Mouse (Mus musculus) ES-Bruce4 (cell line): ENCODE data around the gene Ccdc121. TPM values are rescaled to one million over a fixed set of nuclear protein-coding genes. Genes with fewer than 3 reads are reported as not detected.

Experiments used
- H3K27ac ChIP-seq: 2 replicates; pipeline ENCODE4 v1.5.1; 2012; ENCODE audit warnings: low read length, inconsistent platforms; ENCODE audit not compliant: insufficient read depth
- H3K27me3 ChIP-seq: 2 replicates; pipeline ENCODE4 v1.6.1; 2012; ENCODE audit warnings: mild to moderate bottlenecking, low read length, inconsistent platforms; ENCODE audit not compliant: control insufficient read depth, poor library complexity, insufficient read depth, severe bottlenecking
- H3K36me3 ChIP-seq: 2 replicates; pipeline ENCODE4 v1.6.1; 2012; ENCODE audit warnings: inconsistent platforms, mild to moderate bottlenecking, low read length, moderate library complexity; ENCODE audit not compliant: control insufficient read depth, poor library complexity, insufficient read depth, severe bottlenecking
- H3K4me1 ChIP-seq: one replicate; pipeline ENCODE4 v1.8.1; 2011; ENCODE audit warnings: low read length; ENCODE audit not compliant: control insufficient read depth, insufficient read depth
- H3K4me3 ChIP-seq: 2 replicates; pipeline ENCODE4 v1.5.1; 2011; ENCODE audit warnings: low read depth, mild to moderate bottlenecking, low read length
- H3K9ac ChIP-seq: 2 replicates; pipeline ENCODE4 v1.6.1; 2012; ENCODE audit warnings: low read depth, mild to moderate bottlenecking, inconsistent platforms; ENCODE audit not compliant: poor library complexity, severe bottlenecking
- H3K9me3 ChIP-seq: replicated peaks from 2 replicates; pipeline ENCODE4 v1.6.1; 2012; ENCODE audit warnings: mild to moderate bottlenecking, low read length, inconsistent platforms; ENCODE audit not compliant: control insufficient read depth, poor library complexity, insufficient read depth, severe bottlenecking
- CTCF ChIP-seq: IDR thresholded peaks from one replicate; pipeline ENCODE4 v1.8.1; 2011; ENCODE audit warnings: low read depth, low read length
- EP300 ChIP-seq: IDR thresholded peaks from 2 replicates; pipeline ENCODE4 v1.6.1; 2011; ENCODE audit warnings: low read depth, low read length; ENCODE audit not compliant: insufficient read depth
- POLR2A ChIP-seq: IDR thresholded peaks from one replicate; pipeline ENCODE4 v1.8.1; 2011; ENCODE audit warnings: low read length; ENCODE audit not compliant: insufficient read depth
- polyA plus RNA-seq: library from polyadenylated mRNA; stranded (reverse); fragments of >200 nt; gene quantifications from 2 replicates; pipeline ENCODE4 v1.2.4, GENCODE M21; 2011; ENCODE audit warnings: low read depth; ENCODE audit not compliant: missing spikeins, insufficient read depth, insufficient read length

Ccdc121 gene
- polyA plus RNA-seq, 1 experiment, result not detected

DNA sequence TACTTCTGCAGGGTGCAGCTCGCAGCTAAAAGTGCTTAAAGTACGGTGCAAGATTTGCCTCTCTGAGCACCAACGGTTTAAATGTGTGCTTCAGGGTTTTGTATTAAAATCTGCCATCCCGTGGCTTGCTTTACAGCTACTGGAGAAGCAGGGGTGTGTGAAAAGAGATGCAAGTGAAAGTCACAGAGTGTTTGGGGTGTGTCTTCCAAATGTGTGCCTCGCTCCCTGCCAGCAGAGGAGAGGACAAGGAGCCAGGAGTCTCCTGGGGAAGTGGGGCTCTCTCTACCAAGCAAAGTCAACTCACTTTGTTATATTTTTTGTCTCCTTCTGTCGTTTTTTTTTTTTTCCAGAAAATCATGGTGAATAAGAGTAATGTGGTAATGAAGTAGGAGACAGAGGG, 34.7 kb downstream of the Ccdc121 start:
- H3K27me3 ChIP-seq, result no peaks in the 10 kb centered on the region
- no peak for TF ChIP-seq CTCF
- no peak for TF ChIP-seq EP300
- TF ChIP-seq POLR2A, result no peak
- H3K4me3 ChIP-seq, result no peak overlapping the region

DNA sequence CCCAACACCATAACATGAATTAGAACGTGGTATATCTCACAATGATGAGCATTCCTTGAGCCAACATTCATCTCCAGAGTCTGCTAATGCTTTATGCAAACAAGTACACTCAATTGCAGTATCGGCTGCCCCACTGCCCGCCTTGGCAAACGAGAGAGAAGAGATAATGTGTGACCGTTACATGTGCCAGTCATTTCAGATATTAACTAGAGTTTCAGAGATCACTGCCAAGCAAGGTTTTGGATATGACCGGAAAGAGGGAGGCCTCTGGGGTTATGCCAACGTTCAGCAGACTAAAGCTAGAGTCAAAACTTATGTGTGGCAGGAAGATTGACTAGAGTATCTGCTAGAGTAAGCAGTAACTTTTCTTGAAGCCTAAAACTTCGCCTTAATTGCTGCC, 35.1 kb downstream of the Ccdc121 start:
- no peak for TF ChIP-seq EP300
- no peak for TF ChIP-seq POLR2A
- TF ChIP-seq CTCF, result no peak
- no peaks in the 10 kb centered on the region for H3K4me1 ChIP-seq
- H3K36me3 ChIP-seq, result no peaks in the 10 kb centered on the region
- no peak overlapping the region for H3K9ac ChIP-seq
- H3K27me3 ChIP-seq, result no peaks in the 10 kb centered on the region
- peaks cover 3% of the 10 kb centered on the region for H3K9me3 ChIP-seq
- no peak overlapping the region for H3K4me3 ChIP-seq
- H3K27ac ChIP-seq, result no peak overlapping the region

More for the DNA sequence above, 34.7 kb downstream of the Ccdc121 start:
- Histone ChIP-seq H3K4me1 (no peaks in the 10 kb centered on the region), H3K9me3 (no peaks in the 10 kb centered on the region), H3K27ac (no peak overlapping the region), H3K36me3 (no peaks in the 10 kb centered on the region), H3K9ac (no peak overlapping the region)

DNA sequence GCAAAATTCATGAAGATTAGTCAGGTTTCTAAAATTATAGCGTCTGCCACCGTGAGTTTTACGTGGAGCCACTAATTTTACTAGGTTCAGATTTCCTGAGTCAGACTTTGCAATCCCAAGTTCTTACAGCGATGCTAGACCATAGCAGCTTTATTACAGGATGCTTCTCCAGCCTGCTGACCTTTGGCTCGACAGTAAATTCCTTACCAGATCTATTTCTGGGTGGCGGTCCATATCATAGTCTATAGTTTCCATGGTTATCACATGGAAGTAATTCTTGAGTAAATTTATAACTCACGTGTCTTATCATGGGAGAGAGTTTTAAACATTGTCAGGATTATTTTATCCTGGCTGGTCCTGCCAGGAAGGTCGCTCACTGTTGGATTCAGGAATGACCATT, 41.8 kb downstream of the Ccdc121 start:
- Histone ChIP-seq H3K27me3 (no peaks in the 10 kb centered on the region), H3K27ac (no peak overlapping the region), H3K36me3 (no peaks in the 10 kb centered on the region), H3K9ac (no peak overlapping the region), H3K4me3 (no peak overlapping the region), H3K4me1 (no peaks in the 10 kb centered on the region), H3K9me3 (peaks cover 3% of the 10 kb centered on the region)
- TF ChIP-seq CTCF, result no peak
- TF ChIP-seq EP300, result no peak
- no peak for TF ChIP-seq POLR2A

DNA sequence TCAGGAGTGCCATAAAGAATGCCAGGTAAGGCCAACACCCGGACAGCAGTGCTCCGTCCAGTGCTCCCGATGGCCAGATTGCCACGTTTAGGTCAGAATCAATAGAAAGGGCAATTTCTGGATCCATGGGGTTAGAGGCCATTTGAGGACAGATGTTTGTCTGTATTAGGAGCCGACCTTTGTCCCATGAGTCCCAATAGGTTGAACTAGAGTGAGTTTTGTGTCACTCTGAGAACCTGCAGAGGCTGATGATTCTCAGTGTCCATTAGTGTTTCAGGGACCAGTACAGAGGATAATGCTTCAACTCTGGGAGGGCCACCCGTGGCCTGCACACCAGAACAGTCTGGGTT, 44.0 kb downstream of the Ccdc121 start:
- Histone ChIP-seq H3K36me3 (no peaks in the 10 kb centered on the region), H3K27ac (no peak overlapping the region), H3K27me3 (no peaks in the 10 kb centered on the region), H3K9me3 (peaks cover 3% of the 10 kb centered on the region), H3K9ac (no peak overlapping the region), H3K4me1 (no peaks in the 10 kb centered on the region), H3K4me3 (no peak overlapping the region)
- TF ChIP-seq CTCF, result no peak
- no peak for TF ChIP-seq POLR2A
- TF ChIP-seq EP300, result no peak

DNA sequence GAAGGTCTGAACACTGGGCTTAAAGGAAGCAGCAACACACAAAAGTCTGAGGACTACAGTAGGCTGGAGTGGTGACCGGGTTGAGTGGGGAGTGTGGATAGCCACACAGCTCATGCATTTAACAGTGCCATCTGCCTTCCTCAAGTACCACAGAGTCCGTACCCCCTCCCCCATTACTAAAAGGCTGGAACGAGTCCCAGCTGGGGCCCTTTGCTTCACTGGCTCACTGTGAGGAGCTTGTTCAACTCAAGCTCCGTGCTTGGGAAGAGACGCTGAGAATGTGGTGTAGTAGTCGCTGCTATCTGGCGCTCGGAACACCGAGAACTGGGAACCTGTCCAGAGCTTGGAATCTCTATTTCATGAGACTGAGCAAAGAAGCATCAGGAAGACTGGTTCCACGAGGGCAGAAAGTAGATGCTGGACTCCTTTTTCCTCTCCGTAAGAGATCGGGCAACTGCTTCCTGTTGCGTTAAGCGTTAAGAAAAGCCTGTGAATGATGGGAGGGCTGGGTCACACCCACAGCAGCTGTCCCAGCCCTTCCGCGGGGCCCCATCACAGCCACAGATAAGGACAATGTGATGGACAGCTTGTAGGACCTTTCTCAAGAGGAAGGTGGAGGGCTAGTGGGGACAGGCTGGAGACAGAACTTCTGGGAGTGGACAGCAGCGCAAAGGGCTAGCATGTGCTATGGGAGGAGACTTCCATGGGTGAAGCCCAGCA, 44.5 kb downstream of the Ccdc121 start:
- H3K27ac ChIP-seq, result no peak overlapping the region
- H3K9ac ChIP-seq, result no peak overlapping the region

DNA sequence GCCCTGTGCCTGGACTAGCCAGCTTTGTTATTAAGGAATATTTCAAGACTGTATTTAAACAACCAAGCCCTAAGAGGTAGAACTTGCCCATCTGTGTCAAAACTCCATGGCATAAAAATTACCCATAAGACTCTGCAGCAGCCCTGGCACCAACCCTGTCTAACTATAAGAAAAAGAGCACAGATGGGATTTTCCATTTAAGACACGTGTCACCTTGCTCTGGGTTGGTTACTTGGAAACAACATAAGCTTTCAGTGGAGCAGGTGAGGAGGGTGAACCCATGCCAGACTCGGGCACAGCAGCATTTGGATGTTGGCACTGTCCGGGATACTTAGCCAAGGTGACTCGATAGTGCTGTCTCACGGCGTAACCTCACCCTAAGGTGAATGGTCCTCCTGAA, 45.2 kb downstream of the Ccdc121 start:
- H3K9ac ChIP-seq, result no peak overlapping the region
- TF ChIP-seq CTCF, result no peak
- TF ChIP-seq EP300, result no peak
- TF ChIP-seq POLR2A, result no peak
- no peaks in the 10 kb centered on the region for H3K9me3 ChIP-seq
- no peaks in the 10 kb centered on the region for H3K4me1 ChIP-seq
- no peaks in the 10 kb centered on the region for H3K27me3 ChIP-seq
- H3K4me3 ChIP-seq, result no peak overlapping the region
- no peak overlapping the region for H3K27ac ChIP-seq
- H3K36me3 ChIP-seq, result no peaks in the 10 kb centered on the region

More for the DNA sequence above, 44.5 kb downstream of the Ccdc121 start:
- H3K4me1 ChIP-seq, result no peaks in the 10 kb centered on the region
- H3K4me3 ChIP-seq, result no peak overlapping the region
- H3K36me3 ChIP-seq, result no peaks in the 10 kb centered on the region
- no peaks in the 10 kb centered on the region for H3K27me3 ChIP-seq
- H3K9me3 ChIP-seq, result peaks cover 3% of the 10 kb centered on the region
- TF ChIP-seq CTCF (no peak), EP300 (no peak), POLR2A (no peak)
